Mouse (Mus musculus) cortical plate, adult 2 months (tissue): ENCODE data around the gene Sdhaf4.

Source experiments
- CTCF ChIP-seq: fragments of 200-500 bp; IDR thresholded peaks from 2 replicates; pipeline ENCODE4 v1.5.1; 2011; ENCODE audit warnings: mild to moderate bottlenecking, control low read depth, low read length; ENCODE audit not compliant: insufficient read depth; ENCODE audit errors: extremely low read depth
- POLR2A ChIP-seq: fragments of 200-500 bp; IDR thresholded peaks from 2 replicates; pipeline ENCODE4 v1.6.1; 2011; ENCODE audit warnings: mild to moderate bottlenecking, low read length, control low read depth; ENCODE audit not compliant: insufficient read depth; ENCODE audit errors: extremely low read depth

DNA sequence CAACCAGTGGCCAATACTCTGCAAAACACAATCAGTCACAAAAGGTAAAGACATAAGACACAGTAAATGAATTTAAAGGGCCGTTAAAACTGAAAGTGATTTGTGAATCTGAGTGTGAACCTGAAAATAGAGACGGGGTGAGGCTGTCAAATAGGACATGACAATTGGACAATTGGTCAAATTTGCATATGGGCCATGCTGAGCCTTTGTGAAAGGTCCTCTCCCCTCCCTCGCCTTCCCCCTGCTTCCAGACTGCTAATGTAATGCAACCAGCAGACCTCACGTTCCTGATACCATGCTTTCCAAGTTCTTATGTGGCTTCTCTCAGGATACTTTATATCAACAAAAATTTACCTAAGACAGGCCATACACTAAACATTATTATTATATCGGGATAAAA lies 37.6 kb upstream of the Sdhaf4 start:
- TF ChIP-seq POLR2A (no peak), CTCF (no peak)
